Mouse (Mus musculus) cerebellum, adult 2 months (tissue): ENCODE data around the gene Nptn. TPM values are rescaled to one million over a fixed set of nuclear protein-coding genes. Genes with fewer than 3 reads are reported as not detected.

Source experiments
- DNase-seq, 2 experiments: peaks; one replicate each; pipeline ENCODE4 v3.0.0; 2021
- H3K27ac ChIP-seq: fragments of 200-500 bp; 2 replicates; pipeline ENCODE4 v1.5.1; 2012; ENCODE audit warnings: low read length, control low read depth, inconsistent platforms; ENCODE audit not compliant: insufficient read depth
- H3K27me3 ChIP-seq: fragments of 200-500 bp; 2 replicates; pipeline ENCODE4 v1.6.1; 2012; ENCODE audit warnings: inconsistent platforms, mild to moderate bottlenecking, low read length, moderate library complexity; ENCODE audit not compliant: control insufficient read depth, insufficient read depth
- H3K4me1 ChIP-seq: fragments of 200-500 bp; 2 replicates; pipeline ENCODE4 v1.6.1; 2011; ENCODE audit warnings: low read length; ENCODE audit not compliant: control insufficient read depth, insufficient read depth
- H3K4me3 ChIP-seq: fragments of 200-500 bp; replicated peaks from 2 replicates; pipeline ENCODE3; 2011; ENCODE audit warnings: mild to moderate bottlenecking, low read depth, low read length, control low read depth; ENCODE audit not compliant: insufficient read depth
- CTCF ChIP-seq: fragments of 200-500 bp; IDR thresholded peaks from 2 replicates; pipeline ENCODE4 v1.5.1; 2011; ENCODE audit warnings: low read depth, mild to moderate bottlenecking, control low read depth, low read length, moderate library complexity, borderline replicate concordance; ENCODE audit not compliant: insufficient read depth
- POLR2A ChIP-seq: fragments of 200-500 bp; IDR thresholded peaks from 2 replicates; pipeline ENCODE4 v1.6.1; 2011; ENCODE audit warnings: low read length, control low read depth, borderline replicate concordance; ENCODE audit not compliant: insufficient read depth
- WGBS: fragments of 180-500 bp; shearing (Covaris S2); methylation state at CpG from one replicate; pipeline ENCODE4 v1.1.7; 2018; 5-methylcytosine and 5-hydroxymethylcytosine counted together
- polyA plus RNA-seq: library from polyadenylated mRNA; depleted of rRNA; stranded (reverse); fragments of >200 nt; gene quantifications from 2 replicates; pipeline ENCODE4 v1.2.3, GENCODE M21; 2012

Gene Nptn
- polyA plus RNA-seq, 1 experiment = 1,284 TPM

DNA sequence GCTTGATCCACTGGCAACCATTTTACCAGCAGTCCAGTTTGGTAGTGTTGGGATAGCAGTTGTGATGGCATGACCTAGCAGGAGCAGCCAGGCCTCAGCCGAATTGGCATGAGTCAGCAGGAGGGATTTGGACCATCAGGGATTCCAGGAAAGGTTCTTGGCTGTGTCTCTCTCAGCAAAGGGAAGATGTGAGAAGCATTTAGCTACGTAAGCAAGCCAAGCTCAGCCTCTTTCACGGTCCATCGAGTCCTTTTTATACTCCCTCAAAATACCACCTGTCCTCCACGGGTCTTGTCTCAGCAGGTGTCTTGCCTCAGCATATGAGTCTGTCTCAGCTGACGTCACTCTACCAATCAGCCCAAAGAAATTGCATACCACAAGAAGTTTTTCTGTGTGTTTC is 101.3 kb downstream of the Nptn start:
- peaks cover 4% of the 10 kb centered on the region for H3K4me1 ChIP-seq
- DNase-seq = peak in 1 of 2 experiments; percentile 60
- H3K4me3 ChIP-seq = no peak overlapping the region
- H3K27me3 ChIP-seq = no peaks in the 10 kb centered on the region
- WGBS = 10% methylated on average over 6 of the region's 6 CpGs
- no peak for TF ChIP-seq CTCF
- no peak for TF ChIP-seq POLR2A
- H3K27ac ChIP-seq = no peak overlapping the region

- 96% methylated on average over 10 of the region's 10 CpGs for WGBS
- H3K27me3 ChIP-seq = no peaks in the 10 kb centered on the region
- H3K4me3 ChIP-seq = no peak overlapping the region
- peaks cover 4% of the 10 kb centered on the region for H3K4me1 ChIP-seq
- no peak for DNase-seq
- H3K27ac ChIP-seq = no peak overlapping the region
- no peak for TF ChIP-seq CTCF
- TF ChIP-seq POLR2A = no peak
Measured at GRCm38 (mm10) chr9:58685290-58685689, 103.2 kb downstream of the Nptn start.

GRCm38 (mm10) chr9:58688076-58688475 is 106.0 kb downstream of the Nptn start:
- no peak for DNase-seq
- no peak for TF ChIP-seq POLR2A
- TF ChIP-seq CTCF = no peak
- 90% methylated on average over 4 of the region's 4 CpGs for WGBS
- no peaks in the 10 kb centered on the region for H3K4me1 ChIP-seq
- no peak overlapping the region for H3K4me3 ChIP-seq
- no peak overlapping the region for H3K27ac ChIP-seq
- no peaks in the 10 kb centered on the region for H3K27me3 ChIP-seq

- TF ChIP-seq POLR2A (no peak), CTCF (no peak)
- H3K27ac ChIP-seq = no peak overlapping the region
- WGBS = 84% methylated on average over 4 of the region's 4 CpGs
Measured at GRCm38 (mm10) chr9:58690701-58691100, 108.7 kb downstream of the Nptn start.

GRCm38 (mm10) chr9:58691471-58691870 is 109.4 kb downstream of the Nptn start:
- Histone ChIP-seq H3K27ac (no peak overlapping the region), H3K27me3 (no peaks in the 10 kb centered on the region), H3K4me1 (no peaks in the 10 kb centered on the region), H3K4me3 (no peak overlapping the region)
- TF ChIP-seq POLR2A (no peak), CTCF (no peak)
- no peak for DNase-seq
- WGBS = 92% methylated on average over 7 of the region's 7 CpGs

More at GRCm38 (mm10) chr9:58690701-58691100, 108.7 kb downstream of the Nptn start:
- no peaks in the 10 kb centered on the region for H3K27me3 ChIP-seq
- no peaks in the 10 kb centered on the region for H3K4me1 ChIP-seq
- no peak for DNase-seq
- H3K4me3 ChIP-seq = no peak overlapping the region

GRCm38 (mm10) chr9:58698486-58698885 is 116.4 kb downstream of the Nptn start:
- no peak for DNase-seq
- TF ChIP-seq CTCF (no peak), POLR2A (no peak)
- no peak overlapping the region for H3K4me3 ChIP-seq
- 96% methylated on average over 2 of the region's 2 CpGs for WGBS
- H3K27ac ChIP-seq = no peak overlapping the region
- no peaks in the 10 kb centered on the region; the same call in 1 of the 2 replicates for H3K27me3 ChIP-seq
- no peaks in the 10 kb centered on the region for H3K4me1 ChIP-seq

GRCm38 (mm10) chr9:58701751-58702150 is 119.7 kb downstream of the Nptn start:
- TF ChIP-seq POLR2A (no peak), CTCF (no peak)

DNA sequence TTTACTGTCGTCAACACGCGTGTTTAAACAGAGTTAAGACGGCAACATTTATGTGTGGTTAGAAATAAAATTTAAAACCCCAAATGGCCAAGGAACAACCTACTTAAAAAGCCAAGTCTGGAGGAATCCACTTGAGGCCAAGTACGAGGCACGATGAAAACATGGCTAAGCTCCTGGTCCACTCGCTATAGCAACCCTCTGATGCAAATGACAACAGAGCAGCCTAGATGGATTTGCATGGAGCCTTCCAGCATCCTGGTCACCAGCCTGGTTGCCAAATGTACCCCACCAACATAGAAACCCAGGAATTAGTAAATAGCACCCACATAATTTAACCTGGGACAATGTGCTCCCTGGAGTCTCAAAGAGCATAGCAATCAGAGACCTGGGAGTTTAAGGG is 121.7 kb downstream of the Nptn start:
- TF ChIP-seq POLR2A (no peak), CTCF (no peak)
- no peak for DNase-seq
- Histone ChIP-seq H3K27me3 (no peaks in the 10 kb centered on the region; the same call in 1 of the 2 replicates), H3K27ac (no peak overlapping the region), H3K4me3 (no peak overlapping the region), H3K4me1 (no peaks in the 10 kb centered on the region; the same call in 1 of the 2 replicates)
- 82% methylated on average over 7 of the region's 7 CpGs for WGBS

More at GRCm38 (mm10) chr9:58701751-58702150, 119.7 kb downstream of the Nptn start:
- Histone ChIP-seq H3K27me3 (no peaks in the 10 kb centered on the region; the same call in 1 of the 2 replicates), H3K4me3 (no peak overlapping the region), H3K27ac (no peak overlapping the region), H3K4me1 (no peaks in the 10 kb centered on the region; the same call in 1 of the 2 replicates)
- no peak for DNase-seq
- 96% methylated on average over 2 of the region's 2 CpGs for WGBS
